In genomic region chr9:58346498-58346897, GRCm38 (mm10) we compare ENCODE assay signal across 20 mouse cellular contexts. TPM values are rescaled to one million over a fixed set of nuclear protein-coding genes. Genes with fewer than 3 reads are reported as not detected.
DNase-seq lines count a peak whose midpoint lies in the region; ATAC-seq and TF ChIP-seq lines count a peak whose summit lies in the region.
"Had no signal": no experiment of that assay in that cellular context is flagged by ENCODE, and none has a peak within 500 bp of the region (broad histone marks: within the 10 kb centered on the region; RNA-seq: fewer than 3 reads in every experiment).

No protein-coding gene starts in this region.

- H3K36me3 ChIP-seq in kidney, postnatal 0 days (ENCODE audit: insufficient read depth, low read length), result no peaks in the 10 kb centered on the region
- no peaks in the 10 kb centered on the region for H3K36me3 ChIP-seq in kidney, adult 2 months (ENCODE audit: control insufficient read depth, insufficient read depth, low read length)
- no peaks in the 10 kb centered on the region for H3K36me3 ChIP-seq in neural tube, embryonic 12.5 days
- H3K36me3 ChIP-seq: embryonic facial prominence, embryonic 13.5 days; hindbrain, embryonic 12.5 days; kidney, embryonic 15.5 days; limb, embryonic 12.5 days had no signal

- no peaks in the 10 kb centered on the region for H3K9me3 ChIP-seq in kidney, postnatal 0 days (replicated peaks; ENCODE audit: low read length)
- no peaks in the 10 kb centered on the region for H3K9me3 ChIP-seq in neural tube, embryonic 12.5 days
- H3K9me3 ChIP-seq: embryonic facial prominence, embryonic 13.5 days; hindbrain, embryonic 12.5 days; kidney, embryonic 15.5 days; limb, embryonic 12.5 days had no signal

- no peak for TF ChIP-seq POLR2A in kidney, adult 2 months (IDR thresholded peaks at IDR 0.05; ENCODE audit: low read depth, low read length)

- no peaks in the 10 kb centered on the region for H3K4me1 ChIP-seq in kidney, postnatal 0 days (replicated peaks; ENCODE audit: insufficient read depth, low read length)
- no peaks in the 10 kb centered on the region for H3K4me1 ChIP-seq in kidney, adult 2 months (ENCODE audit: control insufficient read depth, insufficient read depth, low read length)
- peaks cover 8% of the 10 kb centered on the region for H3K4me1 ChIP-seq in neural tube, embryonic 12.5 days
- H3K4me1 ChIP-seq: embryonic facial prominence, embryonic 13.5 days had no signal

- no peak overlapping the region for H3K4me3 ChIP-seq in kidney, postnatal 0 days (replicated peaks; ENCODE audit: low read depth, low read length)
- no peak overlapping the region for H3K4me3 ChIP-seq in kidney, adult 2 months (ENCODE audit: insufficient read depth, low read depth, low read length)
- H3K4me3 ChIP-seq in neural tube, embryonic 12.5 days, result no peak overlapping the region
- H3K4me3 ChIP-seq: embryonic facial prominence, embryonic 13.5 days; hindbrain, embryonic 12.5 days; kidney, embryonic 15.5 days; limb, embryonic 12.5 days had no signal

- no peak overlapping the region for H3K27ac ChIP-seq in kidney, postnatal 0 days
- no peak overlapping the region for H3K27ac ChIP-seq in kidney, adult 2 months (ENCODE audit: insufficient read depth, low read depth, low read length)
- no peak overlapping the region for H3K27ac ChIP-seq in neural tube, embryonic 12.5 days
- H3K27ac ChIP-seq: embryonic facial prominence, embryonic 13.5 days; hindbrain, embryonic 12.5 days; kidney, embryonic 15.5 days; limb, embryonic 12.5 days had no signal

- ATAC-seq in kidney, postnatal 0 days (replicated peaks; ENCODE audit: low FRiP score, low read depth), result no peak
- ATAC-seq in neural tube, embryonic 12.5 days (ENCODE audit: low FRiP score, low read depth), result no peak
- no peak for ATAC-seq in inflammation-experienced regulatory T-cells, adult 6 months
- ATAC-seq: CD4-positive, CD25-positive, alpha-beta regulatory T cell, adult 4 months had no signal

- peak; percentile 27 for DNase-seq in kidney, postnatal 0 days (ENCODE audit: low spot score)
- no peak for DNase-seq in kidney, adult 2 months
- DNase-seq in brain, adult 2 months (ENCODE audit: low read depth, low spot score), result peak; percentile 42
- peak; percentile 56 for DNase-seq in embryo, embryonic 9.5 days (ENCODE audit: extremely low spot score)
- no peak for DNase-seq in left cerebral cortex, adult 11 months (ENCODE audit: low spot score)
- DNase-seq in right cerebral cortex, postnatal 25 days, result no peak
- DNase-seq: cerebellum, adult 18-20 months; gastrocnemius, postnatal 14 days; lung, postnatal 14 days; midbrain, embryonic 14.5 days had no signal

- no peak for TF ChIP-seq CTCF in kidney, postnatal 0 days (IDR thresholded peaks at IDR 0.05; ENCODE audit: low read depth)
- TF ChIP-seq CTCF in kidney, adult 2 months (conservative IDR thresholded peaks at IDR 0.05; ENCODE audit: insufficient read depth, insufficient read length, low read depth, low read length), result no peak

- WGBS in kidney, postnatal 0 days, result 31% methylated on average over 10 of the region's 10 CpGs
- 33% methylated on average over 10 of the region's 10 CpGs for WGBS in kidney, adult 2 months
- WGBS in neural tube, embryonic 12.5 days, result 31% methylated on average over 10 of the region's 10 CpGs

- H3K27me3 ChIP-seq in kidney, postnatal 0 days (ENCODE audit: insufficient read depth, low read length), result no peaks in the 10 kb centered on the region
- no peaks in the 10 kb centered on the region for H3K27me3 ChIP-seq in kidney, adult 2 months (replicated peaks; ENCODE audit: control insufficient read depth, insufficient read depth, low read length)
- H3K27me3 ChIP-seq in neural tube, embryonic 12.5 days (replicated peaks), result no peaks in the 10 kb centered on the region
- H3K27me3 ChIP-seq: embryonic facial prominence, embryonic 13.5 days; hindbrain, embryonic 12.5 days had no signal

- H3K9ac ChIP-seq in kidney, postnatal 0 days (ENCODE audit: low read depth, low read length), result no peak overlapping the region
- no peak overlapping the region for H3K9ac ChIP-seq in neural tube, embryonic 12.5 days
- H3K9ac ChIP-seq: embryonic facial prominence, embryonic 13.5 days; hindbrain, embryonic 12.5 days; kidney, embryonic 15.5 days; limb, embryonic 12.5 days had no signal

- no peak overlapping the region for H3K4me2 ChIP-seq in kidney, postnatal 0 days (ENCODE audit: low read length)
- H3K4me2 ChIP-seq in neural tube, embryonic 12.5 days (replicated peaks), result peak overlapping the region; percentile 9; the same call in 1 of the 2 replicates
- H3K4me2 ChIP-seq: embryonic facial prominence, embryonic 13.5 days; heart, embryonic 11.5 days; hindbrain, embryonic 12.5 days; kidney, embryonic 15.5 days; limb, embryonic 12.5 days had no signal

RNA-seq across cellular contexts. Expression of gene Tbc1d21, which starts 23.8 kb away (rescaled TPM):
- polyA plus RNA-seq in kidney, postnatal 0 days (2015; fragmentation: Nextera tagmentation; extraction: Ambion mirVana), result not detected in 2 replicates
- polyA plus RNA-seq in kidney, adult 2 months (2012; rRNA removed), result not detected in 2 replicates
- polyA plus RNA-seq in neural tube, embryonic 12.5 days (2016; fragmentation: Nextera tagmentation; extraction: Ambion mirVana), result not detected in 2 replicates
- not detected for polyA plus RNA-seq in inflammation-experienced regulatory T-cells, adult 6 months (2017; shearing (Covaris generic))
- polyA plus RNA-seq: CD4-positive, CD25-positive, alpha-beta regulatory T cell, adult 4 months; embryonic facial prominence, embryonic 13.5 days; forebrain, embryonic 11.5 days; heart, embryonic 11.5 days; hindbrain, embryonic 12.5 days; kidney, embryonic 15.5 days; limb, embryonic 12.5 days; midbrain, embryonic 14.5 days; urinary bladder, adult 2 months had no signal

RNA-seq across cellular contexts. Expression of gene Loxl1, which starts 33.5 kb away (rescaled TPM):
- 60.9 and 62.2 TPM in 2 replicates for polyA plus RNA-seq in kidney, postnatal 0 days (2015; fragmentation: Nextera tagmentation; extraction: Ambion mirVana)
- 32.3 and 41.8 TPM in 2 replicates for polyA plus RNA-seq in kidney, adult 2 months (2012; rRNA removed)
- 13.5 and 14.7 TPM in 2 replicates for polyA plus RNA-seq in neural tube, embryonic 12.5 days (2016; fragmentation: Nextera tagmentation; extraction: Ambion mirVana)
- not detected for polyA plus RNA-seq in inflammation-experienced regulatory T-cells, adult 6 months (2017; shearing (Covaris generic))
- polyA plus RNA-seq: CD4-positive, CD25-positive, alpha-beta regulatory T cell, adult 4 months had no signal

Comparison
In these comparisons a context has a peak if more than half of its experiments do, and no peak if none do; other contexts are left out.
1. DNase-seq: peak in kidney, postnatal 0 days (single experiment), brain, adult 2 months (single experiment) and embryo, embryonic 9.5 days (single experiment); none in kidney, adult 2 months (single experiment), left cerebral cortex, adult 11 months (single experiment) and right cerebral cortex, postnatal 25 days (single experiment).
2. RNA of gene Loxl1, which starts 33.5 kb away (polyA plus RNA-seq): 60.9 to 62.2 TPM in kidney, postnatal 0 days, 32.3 to 41.8 TPM in kidney, adult 2 months and 13.5 to 14.7 TPM in neural tube, embryonic 12.5 days; not detected in inflammation-experienced regulatory T-cells, adult 6 months; every median in the first group is over 10 times any median in the second.